Mouse (Mus musculus): Measurements from ENCODE around the gene Acadm. TPM values are rescaled to one million over a fixed set of nuclear protein-coding genes. Genes with fewer than 3 reads are reported as not detected.

Gene Acadm
- polyA plus RNA-seq, 1 experiment from 2014 or later, result 52.7 TPM

GRCm38 (mm10) chr3:153932461-153932860 is 12.0 kb downstream of the Acadm start:
- no peak for ATAC-seq (ENCODE audit: low FRiP score, low TSS enrichment)
- no peak overlapping the region for H3K4me2 ChIP-seq (ENCODE audit: low read length)
- H3K36me3 ChIP-seq (ENCODE audit: control insufficient read depth, insufficient read depth, low read length), result peaks cover 62% of the 10 kb centered on the region
- no peaks in the 10 kb centered on the region for H3K27me3 ChIP-seq (ENCODE audit: control insufficient read depth, insufficient read depth, low read length)
- no peak overlapping the region for H3K4me3 ChIP-seq (replicated peaks; ENCODE audit: low read depth, low read length)
- no peak overlapping the region for H3K9ac ChIP-seq (replicated peaks; ENCODE audit: low read length)
- no peak overlapping the region for H3K27ac ChIP-seq (replicated peaks; ENCODE audit: low read depth, low read length)
- no peak for DNase-seq
- no peaks in the 10 kb centered on the region for H3K9me3 ChIP-seq (ENCODE audit: control insufficient read depth, low read length)
- WGBS, result 92% methylated on average over 5 of the region's 5 CpGs
- H3K4me1 ChIP-seq (ENCODE audit: control insufficient read depth, insufficient read depth, low read length), result no peaks in the 10 kb centered on the region

DNA sequence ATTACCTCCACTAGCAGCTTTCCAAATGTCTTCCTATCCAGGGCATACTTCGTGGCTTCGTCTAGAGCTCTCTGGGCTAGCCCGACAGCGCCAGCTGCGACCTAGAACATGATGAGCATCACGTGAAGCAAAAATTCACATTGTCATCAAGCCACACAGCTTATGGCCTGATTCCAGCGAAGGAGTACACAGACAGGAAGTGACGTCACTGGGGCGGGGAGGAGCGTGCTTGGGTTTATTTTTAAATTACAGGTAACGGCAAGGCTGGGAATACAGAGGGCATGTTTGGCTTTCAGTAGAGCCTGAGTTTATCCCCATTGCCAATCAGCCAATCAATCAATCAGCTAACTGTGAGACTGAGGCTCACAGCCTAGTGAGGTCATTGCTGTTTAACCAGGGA is 14.9 kb downstream of the Acadm start:
- H3K4me1 ChIP-seq (ENCODE audit: control insufficient read depth, insufficient read depth, low read length), result no peaks in the 10 kb centered on the region

DNA sequence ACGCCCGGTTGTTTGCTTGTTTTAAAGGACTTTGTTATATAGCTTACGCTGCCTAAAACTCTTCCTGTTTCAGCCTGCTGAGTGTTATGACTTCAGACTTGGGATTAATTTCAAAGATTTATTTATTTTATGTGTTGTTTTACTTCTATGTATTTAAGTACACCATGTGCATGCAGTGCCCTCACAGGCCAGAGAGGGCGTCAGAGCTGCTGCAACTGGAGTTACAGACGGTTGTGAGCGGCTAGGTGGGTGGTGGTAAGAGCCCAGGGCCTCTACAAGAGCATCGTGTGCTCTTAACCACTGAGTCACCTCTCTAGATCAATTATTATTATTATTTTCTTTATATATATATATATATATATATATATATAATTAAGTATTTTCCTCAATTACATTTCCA is 18.1 kb downstream of the Acadm start:
- peaks cover 33% of the 10 kb centered on the region for H3K36me3 ChIP-seq (ENCODE audit: control insufficient read depth, insufficient read depth, low read length)
- H3K27ac ChIP-seq (replicated peaks; ENCODE audit: low read depth, low read length), result no peak overlapping the region
- 92% methylated on average over 7 of the region's 7 CpGs for WGBS

More for the DNA sequence above, 14.9 kb downstream of the Acadm start:
- H3K27ac ChIP-seq (replicated peaks; ENCODE audit: low read depth, low read length), result no peak overlapping the region
- H3K9ac ChIP-seq (replicated peaks; ENCODE audit: low read length), result no peak overlapping the region
- ATAC-seq (ENCODE audit: low FRiP score, low TSS enrichment) (no peak), DNase-seq (no peak)
- H3K36me3 ChIP-seq (ENCODE audit: control insufficient read depth, insufficient read depth, low read length), result peaks cover 51% of the 10 kb centered on the region
- H3K27me3 ChIP-seq (ENCODE audit: control insufficient read depth, insufficient read depth, low read length), result no peaks in the 10 kb centered on the region
- WGBS, result 98% methylated on average over 11 of the region's 11 CpGs
- H3K9me3 ChIP-seq (ENCODE audit: control insufficient read depth, low read length), result no peaks in the 10 kb centered on the region
- no peak overlapping the region for H3K4me3 ChIP-seq (replicated peaks; ENCODE audit: low read depth, low read length)
- H3K4me2 ChIP-seq (ENCODE audit: low read length), result no peak overlapping the region

DNA sequence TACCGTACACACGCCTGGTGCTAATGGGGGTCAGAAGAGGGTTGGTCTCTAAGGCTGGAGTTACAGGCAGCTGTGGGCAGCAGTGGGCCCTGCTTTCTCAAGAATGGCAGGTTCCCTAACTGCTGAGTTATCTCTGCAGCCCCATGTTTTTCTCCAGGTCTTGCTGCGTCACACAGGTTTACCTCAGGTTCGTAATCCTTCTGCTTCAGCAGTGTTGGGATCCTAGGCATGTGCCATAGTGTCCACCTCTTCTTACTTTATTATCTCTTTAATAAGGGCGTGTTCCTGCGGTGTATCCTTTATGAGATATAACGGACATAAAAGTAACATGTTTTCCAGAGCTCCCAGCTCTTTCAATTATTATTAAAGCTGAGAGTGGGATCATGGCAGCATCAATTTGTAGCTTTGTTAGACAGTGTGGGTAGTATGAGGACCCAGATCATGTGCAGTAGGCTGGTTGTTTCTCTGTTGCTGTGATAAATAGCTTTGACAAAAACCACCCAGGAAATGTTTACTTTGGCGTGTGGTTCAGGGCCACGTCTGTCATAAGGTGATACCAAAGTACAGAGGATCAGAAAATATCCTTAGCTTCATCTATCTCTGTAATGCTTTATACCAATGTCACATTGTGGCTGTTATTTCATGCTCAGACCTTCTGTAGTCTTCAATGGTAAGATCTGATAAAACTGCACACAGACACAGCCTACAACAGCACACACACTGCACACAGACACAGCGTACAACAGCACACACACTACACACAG is 23.1 kb downstream of the Acadm start:
- H3K36me3 ChIP-seq (ENCODE audit: control insufficient read depth, insufficient read depth, low read length), result peaks cover 20% of the 10 kb centered on the region
- H3K4me2 ChIP-seq (ENCODE audit: low read length), result no peak overlapping the region
- ATAC-seq (ENCODE audit: low FRiP score, low TSS enrichment), result no peak
- H3K9me3 ChIP-seq (ENCODE audit: control insufficient read depth, low read length), result no peaks in the 10 kb centered on the region
- no peaks in the 10 kb centered on the region for H3K27me3 ChIP-seq (ENCODE audit: control insufficient read depth, insufficient read depth, low read length)
- no peaks in the 10 kb centered on the region for H3K4me1 ChIP-seq (ENCODE audit: control insufficient read depth, insufficient read depth, low read length)
- DNase-seq, result no peak
- no peak overlapping the region for H3K27ac ChIP-seq (replicated peaks; ENCODE audit: low read depth, low read length)
- WGBS, result 96% methylated on average over 10 of the region's 10 CpGs
- no peak overlapping the region for H3K9ac ChIP-seq (replicated peaks; ENCODE audit: low read length)
- H3K4me3 ChIP-seq (replicated peaks; ENCODE audit: low read depth, low read length), result no peak overlapping the region

More for the DNA sequence above, 18.1 kb downstream of the Acadm start:
- ATAC-seq (ENCODE audit: low FRiP score, low TSS enrichment), result no peak
- DNase-seq, result no peak
- Histone ChIP-seq H3K4me3 (replicated peaks; ENCODE audit: low read depth, low read length) (no peak overlapping the region), H3K4me2 (ENCODE audit: low read length) (no peak overlapping the region), H3K9me3 (ENCODE audit: control insufficient read depth, low read length) (no peaks in the 10 kb centered on the region), H3K4me1 (ENCODE audit: control insufficient read depth, insufficient read depth, low read length) (no peaks in the 10 kb centered on the region), H3K27me3 (ENCODE audit: control insufficient read depth, insufficient read depth, low read length) (no peaks in the 10 kb centered on the region), H3K9ac (replicated peaks; ENCODE audit: low read length) (no peak overlapping the region)

GRCm38 (mm10) chr3:153917200-153917599 is 27.2 kb downstream of the Acadm start:
- H3K4me1 ChIP-seq (ENCODE audit: control insufficient read depth, insufficient read depth, low read length), result peaks cover 7% of the 10 kb centered on the region; the same call in 1 of the 2 replicates
- H3K4me2 ChIP-seq (ENCODE audit: low read length), result no peak overlapping the region
- H3K9ac ChIP-seq (replicated peaks; ENCODE audit: low read length), result no peak overlapping the region
- no peaks in the 10 kb centered on the region for H3K9me3 ChIP-seq (ENCODE audit: control insufficient read depth, low read length)
- H3K27me3 ChIP-seq (ENCODE audit: control insufficient read depth, insufficient read depth, low read length), result no peaks in the 10 kb centered on the region
- WGBS, result 6% methylated on average over 1 of the region's 1 CpGs
- H3K27ac ChIP-seq (replicated peaks; ENCODE audit: low read depth, low read length), result no peak overlapping the region
- DNase-seq, result peak; percentile 31
- ATAC-seq (ENCODE audit: low FRiP score, low TSS enrichment), result no peak
- 0 out of 2 replicates have a peak, but pooled peaks cover 8% of the 10 kb centered on the region for H3K36me3 ChIP-seq (ENCODE audit: control insufficient read depth, insufficient read depth, low read length)
- H3K4me3 ChIP-seq (replicated peaks; ENCODE audit: low read depth, low read length), result no peak overlapping the region

GRCm38 (mm10) chr3:153913510-153914243 is 30.8 kb downstream of the Acadm start:
- Histone ChIP-seq H3K27ac (replicated peaks; ENCODE audit: low read depth, low read length) (peak overlapping the region; percentile 93), H3K36me3 (ENCODE audit: control insufficient read depth, insufficient read depth, low read length) (peaks cover 25% of the 10 kb centered on the region), H3K4me3 (replicated peaks; ENCODE audit: low read depth, low read length) (peak overlapping the region; percentile 86), H3K9me3 (ENCODE audit: control insufficient read depth, low read length) (no peaks in the 10 kb centered on the region), H3K4me2 (ENCODE audit: low read length) (peak overlapping the region; percentile 93), H3K9ac (replicated peaks; ENCODE audit: low read length) (peak overlapping the region; percentile 94), H3K4me1 (ENCODE audit: control insufficient read depth, insufficient read depth, low read length) (peaks cover 34% of the 10 kb centered on the region), H3K27me3 (ENCODE audit: control insufficient read depth, insufficient read depth, low read length) (no peaks in the 10 kb centered on the region)
- ATAC-seq (ENCODE audit: low FRiP score, low TSS enrichment), result no peak
- peak; percentile 30 for DNase-seq
- 64% methylated on average over 6 of the region's 6 CpGs for WGBS

- Histone ChIP-seq H3K9ac (replicated peaks; ENCODE audit: low read length) (peak within 1 kb of the TSS; percentile 94), H3K4me2 (ENCODE audit: low read length) (peak within 1 kb of the TSS; percentile 93)
- under 1% methylated on average over 64 of the region's 65 CpGs for WGBS
These were observed 31.6 kb downstream of the Acadm start, which contains the start of gene Rabggtb for GRCm38 (mm10) chr3:153912546-153913509. Gene Rabggtb, minus strand, starts transcription at chr3:153913009.

DNA sequence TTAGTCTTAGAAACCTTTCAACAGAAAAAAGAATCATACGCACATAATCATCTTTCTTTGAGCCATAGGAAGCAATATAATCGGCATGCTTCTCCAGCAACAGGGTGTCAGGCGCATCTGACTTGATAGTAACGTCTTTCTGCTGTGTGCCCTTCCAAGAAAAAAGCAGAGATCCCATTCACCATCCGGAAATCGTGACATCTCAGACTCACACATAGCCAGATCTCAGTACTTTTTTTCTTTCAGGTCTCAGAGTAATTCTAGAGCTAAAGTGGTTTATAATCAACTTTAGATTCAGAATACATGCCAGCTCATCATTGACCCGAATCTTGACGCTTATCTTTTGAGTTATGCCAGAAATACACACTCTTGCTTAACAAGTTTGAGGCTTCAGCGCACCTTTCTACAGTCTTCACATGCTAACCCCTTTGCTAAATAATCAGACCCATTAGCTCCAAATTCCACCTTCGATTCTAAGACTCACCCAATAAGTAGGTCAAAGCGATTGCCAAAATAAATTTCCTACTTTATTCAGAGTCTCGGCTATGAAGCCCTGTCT is 32.5 kb downstream of the Acadm start:
- Histone ChIP-seq H3K27ac (replicated peaks; ENCODE audit: low read depth, low read length) (peak overlapping the region; percentile 93; the same call in 1 of the 2 replicates), H3K4me2 (ENCODE audit: low read length) (peak overlapping the region; percentile 93), H3K9ac (replicated peaks; ENCODE audit: low read length) (peak overlapping the region; percentile 94), H3K27me3 (ENCODE audit: control insufficient read depth, insufficient read depth, low read length) (no peaks in the 10 kb centered on the region), H3K9me3 (ENCODE audit: control insufficient read depth, low read length) (no peaks in the 10 kb centered on the region), H3K36me3 (ENCODE audit: control insufficient read depth, insufficient read depth, low read length) (peaks cover 42% of the 10 kb centered on the region), H3K4me3 (replicated peaks; ENCODE audit: low read depth, low read length) (peak overlapping the region; percentile 86), H3K4me1 (ENCODE audit: control insufficient read depth, insufficient read depth, low read length) (peaks cover 34% of the 10 kb centered on the region)
- DNase-seq, result no peak
- 4% methylated on average over 12 of the region's 12 CpGs for WGBS
- no peak for ATAC-seq (ENCODE audit: low FRiP score, low TSS enrichment)

More at GRCm38 (mm10) chr3:153912546-153913509, 31.6 kb downstream of the Acadm start, which contains the start of gene Rabggtb:
- Histone ChIP-seq H3K9me3 (ENCODE audit: control insufficient read depth, low read length) (no peaks in the 10 kb centered on the region), H3K36me3 (ENCODE audit: control insufficient read depth, insufficient read depth, low read length) (peaks cover 33% of the 10 kb centered on the region), H3K4me3 (replicated peaks; ENCODE audit: low read depth, low read length) (peak within 1 kb of the TSS; percentile 86), H3K27ac (replicated peaks; ENCODE audit: low read depth, low read length) (peak within 1 kb of the TSS; percentile 93), H3K27me3 (ENCODE audit: control insufficient read depth, insufficient read depth, low read length) (no peaks in the 10 kb centered on the region), H3K4me1 (ENCODE audit: control insufficient read depth, insufficient read depth, low read length) (peaks cover 34% of the 10 kb centered on the region)
- peak; percentile 98 for DNase-seq
- peak; percentile 98 for ATAC-seq (ENCODE audit: low FRiP score, low TSS enrichment)
